Mouse (Mus musculus): ENCODE data around the gene Npcd. TPM values are rescaled to one million over a fixed set of nuclear protein-coding genes. Genes with fewer than 3 reads are reported as not detected.

Npcd gene
- total RNA-seq, 2 experiments from 2014 or later: 0.55 TPM; not detected in 1

DNA sequence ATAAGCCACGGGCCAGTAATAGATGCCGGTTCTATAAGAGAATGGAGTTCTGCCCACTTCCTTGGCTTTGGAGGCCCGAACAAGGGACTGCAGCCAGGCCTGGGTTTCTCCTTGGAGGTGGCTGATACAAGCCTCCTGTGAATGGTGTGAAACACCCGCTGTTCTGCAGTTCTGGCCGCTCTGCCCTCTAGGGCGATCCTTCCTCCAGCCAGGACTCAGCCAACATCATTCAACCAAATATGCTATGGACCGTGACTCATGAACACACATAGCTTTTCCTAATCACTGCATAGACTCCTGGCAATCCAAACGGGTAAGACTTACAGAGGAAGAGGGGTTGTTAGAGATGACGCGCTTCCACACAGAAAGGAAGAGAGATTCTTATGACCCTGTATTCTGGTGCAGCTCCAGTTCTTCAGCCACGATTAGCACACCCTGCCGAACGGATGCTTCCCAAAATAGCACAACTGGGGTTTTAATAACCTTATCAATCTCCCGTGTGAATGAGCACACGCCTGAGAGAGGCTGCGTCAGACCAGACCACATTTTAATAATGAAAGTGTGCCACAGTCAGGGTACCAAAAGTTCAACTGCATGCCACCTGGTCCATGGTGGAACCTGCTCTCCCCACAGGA is 66.6 kb downstream of the Npcd start:
- DNase-seq (ENCODE audit: low spot score): no peak

DNA sequence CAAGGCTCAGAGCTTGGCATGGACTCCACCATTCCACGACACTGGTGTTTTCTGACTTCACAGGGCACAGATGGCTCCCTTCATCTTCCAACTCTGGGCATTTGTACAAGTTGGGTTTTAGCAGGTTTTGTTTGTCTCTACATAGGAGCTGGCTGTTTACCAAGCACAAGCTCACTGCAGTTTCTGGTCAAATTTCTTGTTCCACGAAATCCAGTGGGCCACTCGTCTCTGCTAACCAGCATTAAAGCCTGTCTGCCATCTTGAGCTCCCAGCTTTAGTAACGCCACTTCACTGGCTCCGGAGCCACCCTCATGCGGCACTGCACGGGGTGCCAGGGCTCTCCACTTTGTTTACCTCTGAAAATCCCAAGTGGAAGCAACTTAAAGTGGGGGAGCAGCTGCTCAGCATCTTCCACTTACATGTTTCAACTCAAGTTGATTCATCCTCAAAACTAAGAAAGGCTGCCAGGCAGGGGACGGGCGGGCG is 67.4 kb downstream of the Npcd start:
- DNase-seq (ENCODE audit: low spot score): no peak

DNA sequence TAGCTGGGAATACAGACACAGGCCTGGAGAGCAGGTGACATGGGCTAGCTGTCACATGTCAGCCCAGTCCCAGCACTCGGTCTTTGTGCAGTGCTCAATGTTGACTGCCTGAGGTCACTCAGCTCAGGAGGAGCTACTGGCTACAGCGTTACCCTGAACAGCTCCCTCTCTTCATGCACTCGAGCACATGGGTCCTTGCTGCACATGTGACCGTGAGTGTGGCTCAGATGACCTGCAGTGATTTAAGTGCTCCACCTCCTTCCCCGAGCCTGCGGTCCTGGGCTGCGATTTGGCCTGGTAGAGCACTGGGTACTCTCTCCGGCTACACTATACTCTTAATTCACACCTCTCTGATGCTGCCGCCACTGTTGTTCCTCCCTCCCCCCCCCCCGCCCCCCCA is 67.9 kb downstream of the Npcd start:
- no peak for DNase-seq (ENCODE audit: low spot score)

DNA sequence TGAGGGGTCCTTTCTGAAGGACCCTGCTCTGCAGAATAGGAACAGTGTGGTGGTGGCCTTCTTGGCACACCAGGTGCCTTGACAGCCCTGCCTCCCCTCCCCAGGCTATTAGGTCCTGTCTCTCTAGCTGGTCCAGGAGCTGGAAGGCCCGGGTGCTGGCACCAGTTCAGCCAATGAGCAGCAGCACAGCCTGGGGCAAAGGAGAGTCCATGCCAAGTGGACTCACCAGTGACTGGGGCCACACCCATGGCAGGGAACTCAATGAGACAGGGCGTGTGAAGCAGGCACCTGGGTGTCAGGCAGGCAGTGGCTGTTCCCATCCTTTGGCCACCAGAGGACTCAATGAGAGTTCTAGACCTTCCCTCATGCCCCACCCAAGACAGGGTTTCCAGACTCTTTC is 68.7 kb downstream of the Npcd start:
- DNase-seq (ENCODE audit: low spot score): no peak

DNA sequence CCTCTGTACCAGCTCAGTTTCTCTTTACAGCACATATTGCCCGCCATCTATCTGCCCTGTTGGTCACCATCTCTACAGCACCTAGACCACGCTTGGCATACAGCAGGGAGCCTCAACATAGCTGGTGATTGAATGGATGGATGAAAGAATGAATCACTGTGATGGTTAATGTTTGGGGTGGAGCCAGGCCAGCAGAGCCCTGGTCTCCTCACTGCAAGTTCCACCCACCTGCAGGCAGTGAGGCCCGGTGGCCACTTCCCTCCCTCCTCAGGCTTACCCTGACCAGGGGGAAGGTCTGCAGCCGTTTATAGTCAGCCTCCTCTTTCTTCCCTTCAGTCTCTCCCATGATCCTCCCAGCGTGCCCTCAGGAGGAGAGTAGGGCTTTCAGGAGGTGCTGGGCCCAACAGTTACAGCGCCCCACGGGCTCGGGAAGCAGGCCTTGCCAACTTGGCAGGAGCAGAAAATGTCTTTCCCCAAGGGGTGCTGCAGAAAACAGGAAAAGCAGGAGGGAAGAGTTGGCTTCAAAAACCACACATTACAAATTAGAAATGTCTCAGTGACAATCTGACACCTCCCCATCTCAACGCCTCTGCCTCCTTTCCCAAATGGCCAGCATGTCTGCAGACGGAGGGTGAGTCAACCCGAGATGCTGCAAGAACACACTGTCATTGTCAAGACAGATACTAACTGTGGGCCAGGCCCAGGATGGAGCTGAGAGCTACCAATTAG is 69.3 kb downstream of the Npcd start:
- DNase-seq (ENCODE audit: low spot score): no peak

DNA sequence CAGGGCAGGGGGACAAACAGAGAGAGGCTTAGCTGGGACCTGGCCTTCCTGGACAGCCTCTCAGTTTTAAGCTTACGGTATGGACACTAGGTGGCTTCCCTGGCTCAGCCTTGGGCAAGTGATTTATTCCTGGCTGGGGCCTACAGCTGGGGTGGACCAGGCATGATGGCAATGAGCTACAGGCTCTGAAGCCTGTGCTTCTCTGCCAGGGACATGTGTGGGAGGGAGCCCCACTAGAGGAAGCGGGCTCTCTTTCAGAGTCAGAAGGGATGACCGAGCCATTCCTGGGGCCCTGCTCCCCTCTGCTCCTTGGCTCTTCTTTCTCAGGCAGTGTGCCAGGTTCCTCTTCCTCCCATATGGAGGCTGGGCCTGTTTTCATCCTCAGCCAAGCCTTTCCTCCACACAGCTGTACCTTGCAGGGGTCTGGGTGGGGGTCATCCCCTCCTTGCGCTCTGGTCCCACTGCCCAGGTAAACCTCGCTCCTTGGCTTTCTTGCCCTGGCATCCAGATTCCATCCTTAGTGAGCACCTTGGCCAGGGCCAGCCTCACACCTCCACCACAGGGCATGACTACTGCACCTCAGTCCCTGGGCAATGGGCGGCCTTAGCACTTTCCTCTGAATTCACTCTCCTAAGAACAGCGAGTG is 70.3 kb downstream of the Npcd start:
- DNase-seq (ENCODE audit: low spot score): no peak

DNA sequence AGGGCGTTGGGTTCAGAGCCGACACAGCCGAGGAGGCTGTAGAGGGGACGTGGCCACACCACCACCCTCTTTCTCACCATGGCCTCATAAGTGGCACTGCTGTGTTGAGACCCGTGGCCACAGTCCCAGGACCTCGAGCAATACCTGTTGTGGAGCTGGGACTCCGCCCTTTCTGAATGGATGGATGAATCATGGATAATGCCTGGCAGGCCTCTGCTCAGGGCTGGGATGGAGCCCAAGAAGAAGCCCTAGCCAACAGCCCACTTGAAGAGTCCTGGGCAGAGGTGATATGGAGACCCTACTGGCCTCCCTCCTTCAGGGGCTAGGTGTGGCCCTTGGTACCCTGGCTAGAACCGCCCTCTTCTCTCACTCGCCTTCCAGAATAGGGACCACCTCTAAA is 71.0 kb downstream of the Npcd start:
- no peak for DNase-seq (ENCODE audit: low spot score)

DNA sequence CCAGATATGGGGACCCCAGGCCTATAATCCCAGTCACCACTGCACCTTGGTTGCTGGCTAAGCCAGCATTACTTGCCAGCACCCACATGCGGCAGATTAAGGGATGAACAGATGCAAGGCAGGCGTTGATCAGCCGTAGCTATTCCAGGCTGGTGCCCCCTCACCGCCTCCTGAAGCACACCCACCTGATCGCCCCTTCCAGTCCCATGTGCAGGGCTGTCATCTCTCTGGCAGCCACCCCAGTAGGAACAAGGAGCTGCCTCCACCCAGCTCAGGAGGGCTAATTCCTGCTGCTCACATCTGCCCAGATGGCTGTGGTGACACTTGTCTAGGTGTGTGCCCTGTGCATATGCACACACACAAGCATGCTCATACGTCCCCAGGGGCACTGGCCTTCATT is 73.1 kb downstream of the Npcd start:
- no peak for DNase-seq (ENCODE audit: low spot score)

DNA sequence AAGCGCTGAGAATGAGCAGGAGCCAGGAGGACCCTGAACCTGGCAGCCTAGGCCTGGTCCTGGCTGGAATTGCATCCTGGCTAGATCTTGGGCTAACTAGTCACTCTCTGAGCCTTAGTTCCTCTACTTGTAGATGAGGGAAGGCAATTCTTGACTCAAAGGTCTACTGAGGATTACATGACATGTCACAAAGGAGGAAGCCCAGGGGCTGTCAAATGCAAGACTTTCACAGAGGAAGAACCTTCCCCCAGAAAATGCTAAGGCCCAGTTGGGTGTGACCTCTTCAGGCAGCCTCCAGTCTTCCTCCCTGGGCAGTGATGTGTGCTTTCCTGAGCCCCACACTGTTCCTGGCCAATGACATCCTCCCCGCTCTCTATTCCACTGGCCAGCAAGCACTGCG is 76.9 kb downstream of the Npcd start:
- no peak for DNase-seq (ENCODE audit: low spot score)

DNA sequence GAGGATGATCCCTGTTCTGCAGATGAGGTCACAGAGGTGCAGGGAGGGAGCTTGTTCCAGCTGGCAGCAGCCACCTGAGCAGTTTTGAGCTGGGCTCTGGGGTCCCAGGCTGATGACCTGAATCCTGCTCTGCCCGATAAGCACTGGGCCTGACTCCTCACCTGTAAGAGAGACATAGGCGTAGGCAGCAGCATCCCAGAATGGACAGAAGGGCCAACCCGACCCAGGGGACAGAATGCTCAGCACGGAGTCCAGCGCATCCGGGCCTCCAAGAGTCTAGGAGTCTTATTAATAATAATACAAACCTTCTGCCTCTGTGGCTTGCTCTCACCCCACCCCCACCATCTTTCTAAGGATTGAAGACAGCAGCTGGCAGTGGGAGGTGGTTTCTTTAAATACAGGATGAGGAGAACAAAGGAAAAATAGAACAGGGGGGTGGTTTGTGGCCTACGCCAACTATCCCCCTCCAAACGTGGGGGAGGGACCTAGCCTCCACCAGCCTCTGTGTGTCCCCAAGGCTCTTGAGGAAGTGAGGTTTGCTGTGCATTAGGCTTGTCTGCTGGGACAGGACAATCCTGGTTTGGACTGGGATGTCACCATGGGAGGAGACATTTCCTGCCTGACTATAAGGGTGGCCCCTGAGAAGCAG is 77.9 kb downstream of the Npcd start:
- no peak for DNase-seq (ENCODE audit: low spot score)

DNA sequence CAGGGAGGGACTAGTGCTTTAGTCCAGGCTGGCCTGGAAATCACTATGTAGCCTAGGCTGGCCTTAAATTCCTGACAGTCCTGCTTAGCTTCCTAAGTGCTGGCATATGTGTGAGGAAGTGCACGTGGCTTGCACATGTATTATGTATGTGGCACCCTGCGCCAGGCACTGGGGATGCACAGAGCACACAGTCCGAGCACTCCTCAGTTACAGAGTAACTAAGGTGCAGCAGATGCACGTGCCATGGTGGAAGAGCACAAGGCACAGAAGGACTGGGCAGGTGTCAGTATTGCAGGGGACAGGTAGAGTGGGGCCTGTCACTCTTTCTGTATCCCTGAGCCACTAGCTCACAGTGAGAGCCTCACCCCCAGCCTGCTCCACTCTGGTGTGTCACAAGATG is 78.9 kb downstream of the Npcd start:
- DNase-seq (ENCODE audit: low spot score): no peak

DNA sequence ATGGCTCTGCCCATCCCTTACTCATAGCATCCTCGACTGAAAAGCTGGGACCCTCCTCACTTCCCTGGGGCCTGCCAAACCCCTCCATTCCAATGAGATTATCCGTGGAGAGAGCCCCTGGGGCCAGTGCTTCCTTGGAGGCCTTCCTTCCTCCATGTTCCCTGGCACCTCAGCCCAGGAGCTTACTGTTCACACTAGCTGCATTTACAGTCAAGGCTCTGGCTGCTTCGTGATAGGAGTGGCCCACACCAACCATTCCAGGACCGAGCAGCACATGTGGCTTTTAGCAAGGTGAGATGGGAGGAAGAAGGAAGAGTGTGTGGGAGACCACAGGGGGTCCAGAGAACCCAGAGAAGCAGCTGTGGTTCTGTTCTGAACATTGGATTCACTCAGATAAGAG is 80.2 kb downstream of the Npcd start:
- no peak for DNase-seq (ENCODE audit: low spot score)

DNA sequence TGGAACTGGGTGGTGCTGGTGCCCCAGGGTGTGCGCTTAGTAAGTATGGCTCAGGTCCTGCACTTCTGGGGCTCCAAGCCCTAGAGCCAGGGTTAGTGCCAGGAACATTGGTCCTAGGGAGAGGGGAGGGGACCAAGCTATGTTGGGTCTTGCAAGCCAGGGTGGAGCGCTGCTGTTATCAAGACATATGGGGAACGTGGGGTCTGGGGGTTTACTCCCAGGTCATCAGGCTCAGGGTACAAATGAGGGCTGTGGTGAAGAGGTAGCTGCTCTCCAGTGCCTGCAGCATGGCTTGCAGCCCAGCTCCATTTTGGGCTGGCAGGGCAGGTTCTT is 80.7 kb downstream of the Npcd start:
- no peak for DNase-seq (ENCODE audit: low spot score)

DNA sequence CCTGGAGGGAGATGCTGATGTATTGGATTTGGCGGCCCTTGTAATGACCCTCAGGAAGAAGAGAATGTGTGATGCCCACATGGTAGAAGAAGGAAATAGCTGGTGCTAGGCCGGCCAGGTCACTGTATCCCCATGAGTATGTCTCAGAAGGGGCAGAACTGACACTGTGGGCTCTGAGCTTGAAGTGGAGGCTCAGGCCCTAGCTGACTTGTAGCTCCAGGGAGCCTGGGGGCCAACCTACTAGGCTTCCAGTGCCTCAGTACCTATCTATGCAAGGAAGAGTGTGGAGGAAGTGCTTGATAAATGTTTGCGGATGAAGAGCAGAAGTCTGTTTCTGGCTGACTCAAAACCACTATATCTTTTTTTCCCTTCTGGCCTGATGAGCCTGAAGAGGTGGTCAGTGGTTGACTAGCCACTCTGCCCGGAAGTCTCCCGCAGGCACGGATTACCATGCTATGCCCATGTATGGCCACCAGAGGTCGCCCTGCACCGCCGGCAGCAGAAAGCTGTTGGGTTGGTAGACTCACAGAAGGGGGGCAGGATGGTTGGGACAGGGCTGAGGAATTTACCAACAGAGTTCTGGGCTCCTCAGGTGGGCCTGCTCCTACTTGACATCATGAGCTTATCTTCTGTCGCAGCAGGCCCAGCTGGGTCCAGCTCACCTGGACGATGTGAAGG is 81.2 kb downstream of the Npcd start:
- peak; percentile 83 for DNase-seq (ENCODE audit: low spot score)

DNA sequence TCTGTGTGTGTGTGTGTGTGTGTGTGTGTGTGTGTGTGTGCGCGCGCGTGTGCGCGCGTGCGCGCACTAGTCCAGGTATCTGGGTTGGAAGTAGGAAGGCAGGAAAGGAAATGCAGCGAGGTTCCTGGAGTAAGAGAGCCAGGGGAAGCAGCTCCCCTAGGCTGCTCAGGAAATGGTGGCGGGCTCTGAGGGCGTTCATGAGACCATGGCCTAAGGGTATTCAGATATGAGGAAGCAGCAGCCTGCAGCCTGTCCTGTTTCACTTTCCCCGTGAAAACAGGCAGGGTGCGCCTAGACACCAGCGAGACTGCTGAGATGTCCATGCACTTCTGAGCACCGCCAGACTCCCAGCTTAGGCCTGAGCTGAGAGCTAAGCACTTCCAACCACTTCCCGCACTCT is 82.3 kb downstream of the Npcd start:
- DNase-seq (ENCODE audit: low spot score): no peak

DNA sequence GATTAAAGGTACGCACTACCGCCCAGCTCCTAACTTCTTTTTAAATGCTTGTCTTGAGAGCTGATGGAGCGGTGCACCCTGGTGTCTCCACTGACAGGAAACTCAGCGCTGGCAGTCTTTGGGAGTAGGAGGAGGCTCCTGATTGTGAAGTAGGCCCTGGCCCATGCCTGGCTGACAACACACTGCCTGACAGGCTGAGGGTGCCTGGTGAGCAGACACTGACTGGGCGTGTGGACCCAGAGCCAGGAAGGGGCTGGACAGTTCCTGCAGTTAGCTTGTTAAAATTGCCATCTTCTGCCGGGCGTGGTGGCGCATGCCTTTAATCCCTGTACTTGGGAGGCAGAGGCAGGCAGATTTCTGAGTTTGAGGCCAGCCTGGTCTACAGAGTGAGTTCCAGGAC is 83.8 kb downstream of the Npcd start:
- DNase-seq (ENCODE audit: low spot score): no peak

DNA sequence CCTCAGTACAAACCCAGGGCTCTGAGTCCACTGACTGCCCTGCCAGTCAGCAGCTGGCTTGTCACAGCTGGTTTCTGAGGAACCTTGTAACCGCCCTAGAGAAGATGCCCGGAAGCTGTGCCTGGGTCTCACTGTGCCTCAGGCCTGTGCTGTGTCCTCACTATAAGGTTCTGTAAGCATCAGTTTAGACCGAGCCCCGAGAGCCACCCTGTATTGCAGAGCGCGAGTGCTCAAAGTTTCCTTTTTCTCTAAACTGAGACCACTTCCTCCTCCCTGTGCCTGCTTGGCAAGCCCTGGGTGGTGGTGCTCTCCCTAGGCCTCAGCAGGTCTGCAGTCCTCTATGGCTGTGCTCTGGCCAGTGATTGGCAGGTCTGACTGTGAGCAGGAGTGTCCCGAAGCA is 84.9 kb downstream of the Npcd start:
- no peak for DNase-seq (ENCODE audit: low spot score)

DNA sequence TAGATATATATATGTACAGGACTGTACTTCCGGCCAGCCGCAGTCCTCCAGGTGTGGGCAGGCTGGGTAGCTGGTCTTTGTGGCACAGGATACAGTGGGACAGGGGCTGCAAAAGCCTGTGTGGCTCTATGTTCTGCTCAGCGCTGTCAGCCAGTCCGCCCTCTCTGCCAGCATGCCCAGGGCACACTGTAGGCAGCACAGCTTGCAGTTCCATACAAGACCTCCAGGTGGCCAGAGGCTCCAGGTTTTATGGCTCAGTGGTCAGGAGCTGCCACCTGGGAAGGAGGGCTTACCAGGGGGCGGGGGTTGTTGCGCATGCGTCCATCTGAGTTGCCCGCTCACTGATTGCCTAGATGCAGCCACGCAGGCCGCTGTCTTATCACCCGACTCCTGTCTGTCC is 86.0 kb downstream of the Npcd start:
- no peak for DNase-seq (ENCODE audit: low spot score)

DNA sequence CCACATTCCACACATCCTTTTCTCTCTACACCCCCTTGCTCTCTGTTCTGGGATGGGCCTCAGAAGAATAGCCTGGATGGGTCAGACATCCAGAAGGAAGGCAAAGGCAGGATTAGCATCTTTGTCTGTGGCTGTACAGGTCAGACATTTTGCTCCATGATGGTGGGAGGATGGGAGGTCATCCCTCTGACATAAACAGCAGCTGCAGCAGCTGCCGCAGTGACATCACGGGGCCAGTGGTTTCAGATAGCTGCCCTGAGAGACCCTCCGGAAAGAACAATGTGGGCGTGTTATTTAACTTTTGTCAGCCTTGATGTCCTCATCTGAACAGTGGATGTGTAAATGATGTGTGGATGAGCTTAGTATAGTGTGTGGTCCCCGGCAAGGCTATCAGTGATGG is 88.2 kb downstream of the Npcd start:
- DNase-seq (ENCODE audit: low spot score): no peak

DNA sequence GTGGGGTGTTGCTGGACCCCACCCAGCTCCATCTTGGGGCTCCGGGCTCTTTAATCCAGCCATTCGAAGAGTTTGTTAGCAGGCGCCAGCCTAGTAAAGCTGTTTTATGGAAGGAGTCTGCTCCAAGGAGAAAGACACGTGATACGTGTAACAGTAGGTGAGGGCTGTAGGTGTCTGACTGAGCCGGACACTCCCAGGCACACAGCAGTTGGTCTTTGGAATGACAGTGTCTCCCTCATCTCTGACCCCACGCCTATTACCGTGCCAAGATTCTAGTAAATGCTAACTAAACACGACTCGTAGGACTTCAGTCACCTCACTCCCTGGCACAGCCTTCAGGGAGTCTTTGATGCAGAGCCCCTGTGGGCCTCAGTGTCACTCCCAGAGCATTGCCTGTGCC is 88.7 kb downstream of the Npcd start:
- no peak for DNase-seq (ENCODE audit: low spot score)

DNA sequence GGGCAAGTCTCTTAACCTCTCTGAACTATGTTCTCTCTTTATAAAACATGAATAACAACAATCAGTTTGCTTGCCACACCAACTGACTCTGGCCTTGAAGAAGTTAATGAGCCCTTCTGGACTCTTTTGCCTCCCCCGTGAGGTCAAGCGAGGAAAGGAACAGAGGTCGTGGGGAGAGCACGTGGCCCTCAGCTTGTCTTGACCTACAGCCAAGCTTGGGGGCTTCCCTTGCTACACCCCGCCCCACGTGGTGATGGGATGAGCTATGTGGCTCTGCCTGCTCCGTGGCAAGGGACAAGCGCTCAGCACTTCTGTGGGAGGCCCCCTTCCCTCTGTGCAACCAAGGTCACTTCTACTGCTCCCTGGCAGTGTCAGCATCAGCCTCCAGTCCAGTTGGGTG is 89.3 kb downstream of the Npcd start:
- DNase-seq (ENCODE audit: low spot score): no peak

DNA sequence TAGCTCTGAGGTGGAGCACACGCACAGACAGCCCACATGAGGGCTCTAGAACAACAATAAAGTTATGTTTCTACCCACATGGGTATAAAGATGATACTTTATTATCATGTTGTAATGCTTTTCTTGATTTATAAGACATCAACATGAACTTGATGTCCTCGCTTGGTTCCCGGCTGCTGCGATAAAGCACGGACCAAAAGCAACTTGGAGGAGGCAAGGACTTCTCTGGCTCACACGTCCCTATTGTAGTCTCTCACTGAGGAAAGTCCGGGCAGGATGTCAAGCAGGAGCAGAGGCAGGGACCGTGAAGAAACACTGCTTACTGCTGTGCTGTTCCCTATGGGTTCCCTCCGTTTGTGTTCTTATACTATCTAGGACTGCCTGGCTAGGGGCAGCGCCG is 90.0 kb downstream of the Npcd start:
- no peak for DNase-seq (ENCODE audit: low spot score)

Data from gastrocnemius, adult 18-20 months (tissue).